Mouse (Mus musculus) mesoderm, embryonic 11.5 days (tissue): Measurements from ENCODE around the gene Rgs5.

Experiments
- DNase-seq: peaks from one replicate; pipeline ENCODE4 v3.0.0-alpha.2; 2012; ENCODE audit warnings: low read depth, low spot score

Rgs5 gene

GRCm38 (mm10) chr1:169726319-169726718 is 71.0 kb downstream of the Rgs5 start:
- DNase-seq, result no peak

- peak; percentile 19 for DNase-seq
Observed at GRCm38 (mm10) chr1:169730599-169731100, 75.3 kb downstream of the Rgs5 start.

GRCm38 (mm10) chr1:169736139-169736538 is 80.8 kb downstream of the Rgs5 start:
- DNase-seq, result no peak

GRCm38 (mm10) chr1:169737231-169737630 is 81.9 kb downstream of the Rgs5 start:
- no peak for DNase-seq

- DNase-seq, result no peak
Observed at GRCm38 (mm10) chr1:169741147-169741546, 85.8 kb downstream of the Rgs5 start.
